Mouse (Mus musculus) layer of hippocampus, adult 8-10 months (tissue): ENCODE data around the gene Rtn3. TPM values are rescaled to one million over a fixed set of nuclear protein-coding genes. Genes with fewer than 3 reads are reported as not detected.

Experiments
- DNase-seq, 2 experiments: peaks; one replicate each; pipeline ENCODE4 v3.0.0; 2022; ENCODE audit warnings: low spot score in 2 of 2
- microRNA-seq, 2 experiments: library from miRNA; unstranded; fragments of <30 nt; microRNA quantifications; one replicate each; pipeline ENCODE4 v1.2.0; 2022
- total RNA-seq, 4 experiments: library from RNA; stranded (reverse); gene quantifications; 2 replicates each; pipeline ENCODE4 v1.2.4; 2022

Gene Rtn3
- total RNA-seq, 4 experiments from 2014 or later = 723 to 801 (median 747) TPM

DNA sequence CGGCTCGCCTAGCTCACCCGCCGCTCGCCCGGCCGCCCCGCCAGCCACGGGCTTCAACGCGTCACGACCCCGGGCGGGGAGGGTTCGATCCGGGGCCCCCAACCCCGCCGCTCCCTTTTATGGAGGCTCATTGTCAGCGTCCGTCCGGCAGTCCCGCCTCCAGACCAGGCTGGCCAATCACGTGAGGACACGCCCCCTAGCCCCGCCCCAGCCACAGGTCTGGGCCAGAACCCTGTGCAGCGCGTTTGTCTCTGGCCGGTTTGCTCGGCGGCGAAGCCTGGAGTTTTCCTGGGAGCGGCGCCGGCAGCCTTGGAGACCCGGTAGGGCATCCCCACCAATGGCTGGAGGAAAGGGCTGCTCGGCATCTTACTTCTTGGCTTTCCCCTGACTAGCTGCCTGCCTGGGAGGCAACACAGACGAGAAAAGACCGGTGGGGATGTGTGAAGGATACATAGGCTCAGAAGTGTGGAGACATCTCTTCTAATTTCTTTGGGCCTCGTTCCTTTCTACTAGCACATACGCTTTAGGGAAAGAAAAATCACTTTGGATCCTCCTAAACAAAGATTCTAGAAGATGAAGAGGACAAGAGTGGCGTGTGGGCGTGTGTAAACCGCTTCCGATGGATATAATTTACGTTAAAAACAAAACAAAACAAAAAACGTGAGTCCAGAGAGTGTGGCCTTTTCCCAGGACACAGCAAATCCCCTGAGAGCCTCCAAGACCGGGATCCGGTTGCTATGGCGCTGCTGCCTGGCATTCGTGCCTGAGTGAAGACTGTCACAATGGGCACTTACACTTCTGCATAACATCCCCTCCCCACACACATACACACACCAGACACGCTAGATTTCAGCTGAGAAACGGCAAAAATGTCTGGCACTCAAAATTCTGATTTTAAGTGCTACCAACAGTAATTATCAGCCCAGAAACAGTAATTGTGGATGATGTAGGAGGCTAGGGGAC is 99.9 kb downstream of the Rtn3 start, which contains the start of gene Spindoc:
Gene Spindoc, minus strand, starts transcription at position 92 of the 963 bp plus-strand sequence.
- peak; percentile 95 to 98 for DNase-seq

DNA sequence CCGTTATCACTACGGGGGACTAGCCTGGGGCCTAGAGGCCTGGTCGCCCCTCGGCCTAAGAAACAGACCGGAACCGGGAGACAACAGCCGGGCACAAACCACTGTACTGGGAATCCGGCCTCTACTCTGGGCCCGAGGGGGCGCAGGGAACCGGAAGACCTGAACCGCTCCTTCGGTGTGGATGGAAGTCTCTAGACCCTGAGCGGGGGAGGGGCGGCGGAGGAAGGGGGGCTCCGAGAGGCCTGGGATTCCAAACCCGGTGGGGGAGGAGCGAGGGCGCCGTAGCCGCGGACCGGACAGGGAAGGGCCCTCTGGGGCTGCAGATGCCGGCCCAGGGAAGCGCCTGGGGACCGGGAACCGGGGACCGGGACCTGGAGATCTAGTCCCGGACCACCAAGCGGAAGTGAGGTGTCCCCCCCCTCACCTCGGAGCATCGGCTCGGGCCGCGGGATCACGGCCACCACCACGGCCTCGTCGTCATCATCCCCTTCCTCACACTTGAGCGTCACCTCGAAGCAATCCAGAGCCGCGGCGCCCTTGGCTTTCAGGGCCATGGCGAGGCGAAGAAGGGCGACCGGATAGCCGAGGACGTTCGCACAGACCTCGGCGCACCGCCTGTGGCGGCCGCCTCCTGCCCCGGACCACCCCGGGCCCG is 100.7 kb downstream of the Rtn3 start:
- peak; percentile 18 to 21 for DNase-seq

DNA sequence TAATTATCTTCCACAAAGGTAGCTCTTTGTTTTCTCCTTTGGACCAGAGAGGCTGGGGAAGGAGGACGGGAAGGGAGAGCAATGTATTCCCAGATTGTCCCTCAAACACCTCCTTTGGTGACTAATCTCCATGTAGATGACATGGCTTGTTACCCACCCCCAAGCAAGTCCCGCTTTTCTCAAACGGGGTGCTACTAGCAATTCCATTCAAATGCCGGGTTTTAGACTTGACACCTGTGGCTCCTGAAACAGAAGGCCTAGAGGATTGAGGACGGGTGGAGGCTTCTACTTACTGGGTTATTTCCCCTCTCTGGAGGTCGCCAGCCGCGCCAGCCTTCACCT is 101.2 kb downstream of the Rtn3 start:
- DNase-seq = no peak

DNA sequence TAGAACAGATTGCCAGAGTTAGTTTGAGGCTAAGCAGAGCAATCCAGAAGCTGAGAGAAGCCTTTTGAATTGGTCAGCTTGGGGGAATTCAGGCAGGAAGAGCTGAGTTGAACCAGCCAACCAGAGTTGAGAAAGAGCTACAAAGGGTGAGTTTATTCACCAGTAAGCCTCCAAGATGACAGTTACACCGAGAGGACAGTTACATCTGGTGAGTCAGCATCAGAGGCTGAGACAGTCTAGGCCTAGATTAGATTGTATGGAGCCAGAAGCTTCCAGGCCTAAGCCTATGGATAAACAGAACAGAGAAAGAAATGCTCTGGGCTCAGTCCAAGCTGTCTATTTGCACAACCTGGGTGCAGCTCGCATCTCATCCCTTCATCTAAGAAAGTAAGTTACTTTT is 105.4 kb downstream of the Rtn3 start:
- no peak for DNase-seq

Small RNA genes within 50 kb of the gene (microRNA-seq; reads per million reads assigned to microRNA genes)
- gene Mir6991 = 0 to 0.25 reads per million in 2 experiments

Other genes with a start within 250 kb of the Rtn3 start
- 10 to 100 TPM; 34.6 to 44.2 (median 36.6) TPM for gene Naa40, start 242.1 kb downstream of the Rtn3 start, total RNA-seq
- gene Rcor2, start 216.0 kb downstream of the Rtn3 start, total RNA-seq = 10 to 100 TPM; 12.7 to 17.0 (median 14.6) TPM
- 100 to 1,000 TPM; 101 to 135 (median 120) TPM for gene Mark2, start 141.4 kb downstream of the Rtn3 start, total RNA-seq
- gene Spindoc, start 100.3 kb downstream of the Rtn3 start, total RNA-seq = 10 to 100 TPM; 31.8 to 36.3 (median 33.9) TPM
- gene 2700081O15Rik, start 65.7 kb downstream of the Rtn3 start, total RNA-seq = 10 to 100 TPM; 37.1 to 44.0 (median 40.6) TPM
- 10 to 100 TPM; 24.8 to 27.1 (median 26.2) TPM for gene Atl3, start 10.8 kb upstream of the Rtn3 start, total RNA-seq
- 10 to 100 TPM; 40.1 to 48.2 (median 43.3) TPM for gene Pla2g16, start 74.2 kb upstream of the Rtn3 start, total RNA-seq
- under 1 TPM; 0.22 to 0.63 (median 0.38) TPM for gene Lgals12, start 123.9 kb upstream of the Rtn3 start, total RNA-seq
- gene Hrasls5, start 129.3 kb upstream of the Rtn3 start, total RNA-seq = under 1 TPM in 1 of 4 experiments, not detected in 3; 0.55 TPM
- not detected for gene Slc22a19, start 228.0 kb upstream of the Rtn3 start, total RNA-seq